Mouse (Mus musculus) left cerebral cortex, postnatal 36 days (tissue): ENCODE measurements around the gene 5730596B20Rik. TPM values are rescaled to one million over a fixed set of nuclear protein-coding genes. Genes with fewer than 3 reads are reported as not detected.

Experiments used
- DNase-seq, 2 experiments: peaks; one replicate each; pipeline ENCODE4 v3.0.0; 2021 to 2022; ENCODE audit warnings: low spot score in 2 of 2, mixed read lengths in 1 of 2
- intact Hi-C: fragments of 180-260 bp; cut with DNase I; formaldehyde crosslinking; loops from one replicate; pipeline ENCODE4 v1.15.1; 2025
- microRNA-seq: library from miRNA; unstranded; fragments of <30 nt; microRNA quantifications from one replicate; pipeline ENCODE4 v1.2.0, GENCODE M21; 2022
- total RNA-seq, 2 experiments: library from RNA; stranded (reverse); gene quantifications; 2 replicates each; pipeline ENCODE4 v1.2.3; 2021

Gene 5730596B20Rik
- total RNA-seq, 2 experiments from 2014 or later: not detected

DNA sequence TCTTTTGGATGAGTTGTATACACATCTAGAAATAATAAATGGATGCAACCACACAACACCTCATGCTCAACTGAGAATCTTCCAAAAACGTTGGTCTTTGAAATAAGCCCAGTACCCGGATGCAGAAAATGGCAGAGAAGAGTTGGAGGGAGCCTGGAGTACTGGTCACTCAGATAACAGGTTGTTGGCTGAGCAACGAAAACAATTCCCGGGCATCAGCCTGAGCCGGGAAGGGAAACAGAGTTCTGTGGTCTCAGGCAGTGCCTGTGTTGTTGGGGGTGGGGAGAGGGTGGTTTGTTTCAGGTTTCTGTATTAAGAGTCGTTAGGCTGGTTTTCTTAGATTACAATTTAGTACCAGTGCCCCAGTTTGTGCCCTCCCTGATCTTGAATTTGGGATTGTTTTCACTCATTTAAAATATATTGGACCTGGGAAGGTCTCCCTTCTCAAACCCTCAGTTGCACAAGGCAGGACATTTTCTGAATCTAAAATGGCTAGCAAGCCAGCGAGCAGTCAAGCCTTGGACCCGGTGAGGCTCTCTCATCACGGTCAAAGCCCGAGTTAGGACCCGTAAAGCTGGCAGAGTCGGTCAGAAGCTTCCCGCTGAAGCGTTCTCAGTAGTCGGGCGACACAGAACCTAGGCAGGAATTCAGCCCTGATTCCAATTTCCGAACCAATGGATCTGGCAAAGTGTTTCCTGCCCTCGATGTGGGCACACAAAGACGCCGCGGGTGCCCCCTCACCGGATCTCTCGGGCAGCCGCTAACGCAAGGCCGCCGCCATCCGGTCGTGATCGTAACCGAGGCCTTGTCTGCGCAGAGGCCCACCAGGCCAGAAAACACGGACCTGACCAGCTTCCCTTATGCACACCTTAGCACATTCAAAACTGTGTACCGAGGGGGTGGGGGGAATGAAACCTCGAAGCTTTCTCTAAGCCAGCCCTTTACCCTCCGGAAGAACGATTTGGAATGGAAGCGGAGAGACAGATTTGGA lies 51.5 kb downstream of the 5730596B20Rik start:
- DNase-seq: no peak
- intact Hi-C loops: no loop called here

DNA sequence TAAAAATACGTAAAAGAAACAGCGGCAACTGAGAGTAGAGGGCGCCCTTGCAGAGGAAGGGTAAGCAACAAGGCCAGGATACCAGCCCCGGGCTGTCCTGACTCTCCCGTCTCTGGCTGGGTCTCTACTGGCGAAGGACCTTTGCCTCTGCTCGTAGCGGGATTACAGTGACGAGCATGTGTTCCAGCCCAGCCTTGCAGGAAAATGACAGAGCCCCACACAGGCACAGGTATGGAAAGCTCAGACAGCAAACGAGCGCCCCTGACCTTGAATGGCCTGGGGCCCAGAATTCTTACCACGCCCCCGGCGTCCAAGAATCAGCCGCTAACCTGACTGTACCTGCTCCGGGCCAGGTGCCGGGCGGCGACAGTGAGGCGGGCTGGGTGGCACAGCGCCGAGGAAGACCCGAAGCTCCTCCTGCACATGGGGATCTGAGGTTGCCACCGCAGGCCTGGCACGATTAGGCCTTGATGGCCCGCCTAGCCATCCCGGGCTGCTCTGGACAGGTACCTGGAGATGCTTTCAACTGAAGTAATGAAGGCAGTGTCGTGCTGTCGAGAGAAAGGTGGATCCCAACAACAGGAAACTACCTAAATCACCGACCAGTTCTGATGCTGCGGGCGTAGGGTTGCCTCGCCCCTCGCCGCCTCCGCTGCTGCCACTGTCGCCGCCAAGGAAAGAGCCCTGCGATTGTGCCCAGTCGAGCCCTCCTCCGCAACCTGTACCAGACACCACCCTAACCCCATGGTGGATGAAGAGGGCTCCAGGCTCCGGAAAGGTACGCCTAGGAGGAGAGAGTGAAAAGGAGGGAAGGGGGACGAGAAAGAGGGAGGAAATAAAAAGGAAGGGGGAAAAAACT lies 52.5 kb downstream of the 5730596B20Rik start:
- DNase-seq: peak in 1 of 2 experiments; percentile 3
- intact Hi-C loops: no loop called here

Small RNA genes lying within 50 kb of the gene (microRNA-seq; reads per million reads assigned to microRNA genes)
- 2.3 reads per million for gene Mir196b

Other genes starting within 250 kb of the 5730596B20Rik start
- gene Skap2, start 164.9 kb upstream of the 5730596B20Rik start, total RNA-seq: 10 to 100 TPM in 1 of 2 experiments, 1 to 10 TPM in 1; 8.5 to 10.5 TPM
- not detected for gene Hoxa1, start 19.2 kb upstream of the 5730596B20Rik start, total RNA-seq
- not detected for gene Hoxa2, start 12.7 kb upstream of the 5730596B20Rik start, total RNA-seq
- gene Hoxa4, start 14.3 kb downstream of the 5730596B20Rik start, total RNA-seq: not detected
- gene Hoxa5, start 27.1 kb downstream of the 5730596B20Rik start, total RNA-seq: not detected
- not detected for gene Hoxa6, start 31.2 kb downstream of the 5730596B20Rik start, total RNA-seq
- not detected for gene Hoxa3, start 35.8 kb downstream of the 5730596B20Rik start, total RNA-seq
- not detected for gene Gm28308, start 35.8 kb downstream of the 5730596B20Rik start, total RNA-seq
- gene Hoxa7, start 44.4 kb downstream of the 5730596B20Rik start, total RNA-seq: not detected
- gene Hoxa9, start 53.6 kb downstream of the 5730596B20Rik start, total RNA-seq: not detected
- not detected for gene Hoxa10, start 63.4 kb downstream of the 5730596B20Rik start, total RNA-seq
- gene Hoxa11, start 68.3 kb downstream of the 5730596B20Rik start, total RNA-seq: not detected
- not detected for gene Hoxa13, start 83.4 kb downstream of the 5730596B20Rik start, total RNA-seq
- not detected for gene Evx1, start 136.0 kb downstream of the 5730596B20Rik start, total RNA-seq